Mouse (Mus musculus) cerebellum, adult 2 months (tissue): ENCODE data around the gene Gm49388.

Experiments used
- CTCF ChIP-seq: fragments of 200-500 bp; IDR thresholded peaks from 2 replicates; pipeline ENCODE4 v1.5.1; 2011; ENCODE audit warnings: low read depth, mild to moderate bottlenecking, control low read depth, low read length, moderate library complexity, borderline replicate concordance; ENCODE audit not compliant: insufficient read depth
- POLR2A ChIP-seq: fragments of 200-500 bp; IDR thresholded peaks from 2 replicates; pipeline ENCODE4 v1.6.1; 2011; ENCODE audit warnings: low read length, control low read depth, borderline replicate concordance; ENCODE audit not compliant: insufficient read depth

DNA sequence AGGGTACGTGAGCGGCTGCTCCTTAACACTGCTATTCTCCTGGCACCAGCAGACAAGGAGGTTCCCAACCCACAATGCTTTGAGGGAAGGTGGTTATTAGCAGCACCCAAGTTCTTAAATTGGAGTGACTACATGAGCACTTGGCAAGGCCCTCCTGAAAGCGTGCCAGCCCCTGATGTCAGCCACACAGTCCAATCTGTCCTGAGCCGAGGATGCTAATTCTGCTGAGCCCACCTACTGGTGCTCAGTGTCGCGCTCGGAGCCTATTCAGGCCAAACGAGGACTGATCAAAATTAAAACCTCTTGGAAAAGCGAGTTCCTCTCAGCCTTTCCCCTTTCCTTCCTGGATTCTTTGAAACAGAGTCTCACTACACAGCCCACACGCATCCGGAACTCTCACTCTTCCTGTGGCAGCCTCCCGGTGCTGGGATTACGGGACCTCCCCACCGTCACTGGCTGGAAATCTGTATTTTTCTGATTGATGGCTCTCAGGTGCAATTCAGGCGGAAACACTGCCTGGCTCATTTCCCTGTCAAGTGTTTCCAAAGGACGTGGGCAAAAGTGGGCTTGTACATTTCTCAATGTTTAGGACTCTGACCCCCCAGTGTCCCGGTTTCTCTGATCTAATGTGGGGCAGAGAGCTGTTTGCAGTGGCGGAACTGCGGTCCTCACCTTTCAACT is 29.0 kb downstream of the Gm49388 start:
- TF ChIP-seq CTCF (no peak), POLR2A (peak; percentile 37; the same call in 1 of the 2 replicates)
